Mouse (Mus musculus) frontal cortex, postnatal 10 days (tissue): ENCODE measurements at regions not wholly inside any gene's neighbourhood (a gene's known extent, or its start where the extent isn't known, plus 50 kb on each side); places are given as distances from the start of the nearest gene placed in this dataset.
"Not testable (repeated sequence)": the region's sequence is repeated elsewhere in the genome, so short reads cannot be mapped to it uniquely, and the experiment has no call there.

Experiments used
- DNase-seq, 2 experiments: peaks; one replicate each; pipeline ENCODE4 v3.0.0; 2022; ENCODE audit warnings: low spot score in 2 of 2, mixed read lengths in 1 of 2

DNA sequence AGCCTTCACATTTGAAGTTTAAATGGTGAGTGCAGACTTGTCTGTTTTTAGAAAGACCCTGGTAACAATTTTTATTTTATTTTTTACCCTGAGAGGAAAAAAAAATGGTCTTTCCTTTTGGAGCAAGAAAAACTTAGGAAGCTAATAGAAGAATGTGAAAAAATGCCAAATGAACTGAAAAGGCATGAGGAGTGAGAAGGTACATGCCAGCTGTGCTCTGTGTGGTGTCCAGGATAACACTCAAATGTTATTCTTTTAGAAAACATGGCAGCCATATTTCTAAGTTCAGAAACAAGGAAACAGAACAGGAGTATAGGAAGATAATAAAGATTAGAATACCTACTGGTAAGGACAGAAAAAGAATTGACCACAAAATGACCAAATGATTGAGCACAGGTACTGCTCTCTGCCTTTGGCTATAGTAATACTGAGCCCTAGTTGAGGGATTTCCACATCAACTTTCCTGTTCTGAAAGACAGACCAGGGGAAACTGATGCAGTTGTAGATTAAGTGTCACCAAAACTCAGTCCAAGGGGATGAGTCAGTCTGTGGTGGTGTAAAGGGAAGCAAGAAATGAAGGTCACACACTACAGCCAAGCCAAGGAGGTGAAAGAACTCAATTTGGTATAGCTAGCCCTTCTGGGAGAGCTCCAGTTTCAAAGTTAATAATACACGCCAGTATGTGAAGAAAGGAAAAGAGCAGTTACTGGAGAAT lies 758.5 kb downstream of the Robo2 start:
- no peak for DNase-seq

DNA sequence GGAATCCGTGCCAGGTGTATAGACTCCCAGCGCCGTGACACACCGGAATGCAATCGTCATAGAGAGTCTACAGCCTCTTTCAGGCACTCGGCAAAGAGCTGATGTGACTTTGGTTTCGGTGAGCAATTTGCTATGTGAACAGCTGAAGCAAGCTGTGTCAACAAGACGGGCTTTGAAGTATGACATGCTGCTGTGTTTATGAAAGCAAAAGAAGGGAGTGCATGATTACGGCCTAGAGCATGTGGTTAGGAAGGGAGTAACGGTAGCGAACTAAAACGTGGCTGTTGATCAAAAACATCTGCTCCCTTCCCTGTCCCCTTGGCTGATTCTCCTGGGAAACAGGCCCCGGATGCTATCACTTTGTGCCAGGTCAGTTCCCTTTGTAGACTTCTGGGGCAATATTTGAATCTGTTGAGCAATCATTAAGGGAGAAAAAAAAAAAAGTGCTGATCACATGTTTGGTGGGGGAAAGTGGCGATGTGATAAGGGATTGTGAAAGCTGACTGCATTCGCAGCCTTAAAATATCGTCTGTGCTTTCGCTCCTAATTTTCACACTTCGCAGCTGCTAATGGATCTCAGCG lies 764.3 kb downstream of the Robo2 start:
- peak; percentile 9 to 13 for DNase-seq

DNA sequence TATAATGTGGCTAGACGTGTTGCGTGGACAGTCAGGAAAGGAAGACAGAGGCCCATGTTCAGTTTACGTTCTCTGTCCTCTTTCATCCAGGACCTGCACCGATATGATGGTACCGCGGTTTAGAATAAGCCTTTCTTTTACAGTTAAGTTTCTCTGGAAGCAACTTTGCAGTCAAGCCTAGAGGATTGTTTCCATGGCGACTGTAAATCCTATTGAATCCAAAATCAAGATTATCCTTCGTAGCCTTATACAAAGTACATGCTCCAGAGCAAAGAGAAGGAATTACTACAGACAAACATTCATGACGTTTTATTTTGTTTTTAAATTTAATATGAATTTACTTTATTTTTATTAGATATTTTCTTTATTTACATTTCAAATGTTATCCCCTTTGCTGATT lies 798.6 kb downstream of the Robo2 start:
- DNase-seq = no peak

DNA sequence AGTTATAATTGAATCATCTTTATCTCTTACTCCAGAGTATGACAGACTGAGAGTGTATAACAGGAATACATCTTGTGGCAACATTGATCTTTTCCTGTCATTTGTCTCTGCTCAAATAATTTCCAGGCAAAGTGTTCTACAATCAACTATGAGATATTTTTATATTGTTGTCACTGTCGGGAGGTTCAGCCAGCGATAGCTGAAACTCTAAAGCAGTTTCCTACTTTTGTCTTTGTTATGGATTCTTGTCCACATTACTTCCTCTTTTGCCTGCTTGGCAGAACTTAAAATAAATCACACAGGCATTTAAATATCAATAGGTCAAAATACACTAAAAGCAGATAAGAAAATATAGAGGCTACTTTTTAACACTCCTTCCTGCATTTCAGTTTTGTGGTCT lies 820.2 kb downstream of the Robo2 start:
- no peak for DNase-seq

DNA sequence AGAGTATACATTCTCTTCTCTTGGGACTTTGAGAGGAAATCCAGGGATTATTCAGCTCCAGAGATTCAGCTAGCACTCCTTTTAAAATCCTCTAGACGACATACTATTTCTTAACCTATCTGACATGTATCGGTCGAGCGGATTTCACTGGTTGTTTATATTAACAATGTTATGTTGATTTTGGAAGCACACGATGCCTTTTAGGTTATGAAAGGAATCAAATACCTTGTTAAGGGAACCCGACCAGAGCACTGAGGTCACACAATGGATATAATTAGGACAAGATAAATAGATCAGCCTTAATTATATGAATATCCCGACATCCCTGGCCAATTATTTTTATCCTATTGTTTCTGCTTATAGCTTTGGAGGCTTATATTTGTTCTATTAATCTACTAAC lies 850.4 kb downstream of the Robo2 start:
- DNase-seq = no peak

DNA sequence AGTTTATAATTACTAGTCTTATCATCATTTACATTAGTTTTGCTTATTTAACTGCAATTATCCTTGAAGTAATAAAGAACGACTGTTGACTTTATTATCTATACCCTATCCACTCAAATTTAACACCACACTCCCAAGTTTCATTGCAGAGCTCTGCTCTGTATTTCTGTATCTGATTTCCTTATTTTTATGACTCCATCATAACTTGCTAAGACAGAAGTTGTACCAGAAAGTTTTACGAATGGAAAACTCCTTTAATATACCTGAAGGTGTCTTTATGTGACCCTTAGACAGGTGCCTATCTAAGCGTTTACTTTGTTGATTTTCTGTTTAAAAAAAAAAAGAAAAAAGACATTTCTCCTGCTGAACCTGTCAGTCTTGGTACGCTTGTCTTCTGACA lies 854.7 kb downstream of the Robo2 start:
- DNase-seq = no peak

DNA sequence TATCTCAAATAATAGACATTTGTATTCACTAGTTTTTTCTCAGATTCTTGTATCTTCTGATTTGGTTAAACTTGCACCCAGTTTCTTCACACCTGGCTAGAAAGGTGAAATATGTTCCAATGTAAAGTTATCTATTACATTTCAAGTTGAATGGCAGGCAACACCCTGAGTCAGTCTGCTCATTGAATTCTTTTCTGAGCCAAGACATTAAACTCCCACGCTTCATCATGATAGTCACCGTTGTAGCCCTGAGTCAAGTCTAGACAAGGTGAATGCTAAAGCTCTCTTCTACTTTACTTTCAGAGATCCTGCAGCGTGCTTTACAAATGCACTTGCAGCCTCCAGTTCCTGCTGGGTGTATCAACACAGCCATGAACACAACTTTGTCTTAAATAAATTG lies 868.0 kb downstream of the Robo2 start:
- no peak for DNase-seq

DNA sequence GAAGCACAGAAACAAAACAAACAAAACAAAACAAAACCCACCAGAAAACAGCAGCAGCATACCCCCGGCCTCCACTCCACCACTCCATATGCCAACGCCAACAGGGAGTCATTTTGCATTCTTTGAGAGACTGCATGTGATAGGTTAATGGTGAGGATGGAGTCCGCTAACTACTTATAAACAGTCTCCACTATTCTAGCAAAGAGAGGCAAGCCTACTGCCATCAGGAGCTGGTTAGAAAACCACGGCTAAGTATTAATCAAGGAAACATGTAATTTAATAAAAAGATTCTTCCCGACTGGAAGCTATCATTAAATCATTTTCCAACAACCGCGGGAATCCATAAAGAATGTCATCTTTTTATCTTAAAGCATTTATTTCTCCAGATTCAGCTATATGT lies 873.6 kb downstream of the Robo2 start:
- no peak for DNase-seq

DNA sequence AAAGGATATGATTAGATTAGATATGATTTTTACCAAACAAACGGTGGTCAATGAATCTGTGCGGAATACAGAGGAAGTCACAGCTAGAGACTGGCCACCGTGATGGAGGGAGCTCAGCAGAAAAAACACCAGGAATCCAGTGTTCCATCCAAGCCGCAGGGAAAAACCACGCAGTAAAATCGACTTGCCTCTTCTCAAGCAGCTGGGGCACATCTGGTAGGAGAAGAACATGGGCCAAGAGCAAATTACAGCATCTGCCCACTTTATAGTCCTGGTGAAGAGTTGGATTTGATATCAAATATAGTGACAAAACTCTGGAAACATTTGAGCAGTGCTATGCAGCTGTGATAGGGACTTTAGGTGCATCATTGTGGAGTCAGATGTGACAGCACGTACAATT lies 874.1 kb downstream of the Robo2 start:
- no peak for DNase-seq

DNA sequence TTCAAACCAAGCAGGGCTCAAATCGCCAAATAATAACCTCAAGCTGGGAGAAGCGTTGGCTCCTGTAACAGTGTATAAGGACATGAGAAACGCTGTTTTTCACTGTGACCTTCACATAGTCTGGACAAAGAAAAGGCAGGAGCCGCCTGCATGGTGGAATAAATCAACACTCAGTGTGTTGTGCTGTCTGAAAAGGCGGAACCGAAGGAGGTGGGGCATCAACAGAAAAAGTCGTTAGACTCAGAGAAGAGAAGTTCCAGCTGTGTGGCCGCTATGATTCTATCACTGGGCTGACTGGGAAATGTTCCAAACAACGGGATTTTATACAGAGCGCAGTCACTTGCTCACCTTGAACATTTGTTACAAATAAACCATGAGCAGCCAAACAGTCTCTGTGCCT lies 881.4 kb downstream of the Robo2 start:
- no peak for DNase-seq

DNA sequence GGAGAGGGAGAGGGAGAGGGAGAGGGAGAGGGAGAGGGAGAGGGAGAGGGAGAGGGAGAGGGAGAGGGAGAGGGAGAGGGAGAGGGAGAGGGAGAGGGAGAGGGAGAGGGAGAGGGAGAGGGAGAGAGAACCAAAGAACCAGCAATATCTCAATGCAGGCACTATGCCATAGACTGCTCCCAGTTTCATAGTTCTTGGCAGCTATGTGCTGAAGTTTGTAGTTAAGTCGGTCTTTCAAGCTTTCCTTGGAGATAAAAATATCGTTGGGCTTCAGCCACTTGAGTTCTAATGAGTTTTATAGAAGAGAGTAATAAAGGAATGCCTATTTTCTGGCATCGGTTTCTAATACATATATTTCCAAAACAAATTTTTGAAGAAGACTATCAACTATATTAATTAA lies 888.7 kb downstream of the Robo2 start:
- DNase-seq = not testable (repeated sequence)

DNA sequence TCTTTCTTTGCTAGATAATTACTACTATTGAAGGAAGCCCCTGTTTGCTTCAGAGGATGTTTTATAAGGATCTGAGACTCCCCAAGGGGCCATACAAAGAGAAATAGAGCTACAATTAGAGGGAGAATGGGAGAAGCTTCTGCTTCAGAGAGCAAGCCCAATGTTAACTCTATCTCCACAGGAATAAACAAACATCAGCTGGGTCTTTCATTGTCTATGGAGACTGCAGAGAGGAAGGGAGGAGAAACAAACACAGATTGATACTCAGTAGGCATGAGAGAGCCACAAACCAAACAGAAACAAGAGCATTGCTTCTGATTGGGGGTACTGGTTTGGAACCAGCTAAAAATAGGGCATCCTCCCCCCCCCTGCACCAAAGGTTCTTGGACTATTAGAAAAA lies 906.9 kb downstream of the Robo2 start:
- no peak for DNase-seq

DNA sequence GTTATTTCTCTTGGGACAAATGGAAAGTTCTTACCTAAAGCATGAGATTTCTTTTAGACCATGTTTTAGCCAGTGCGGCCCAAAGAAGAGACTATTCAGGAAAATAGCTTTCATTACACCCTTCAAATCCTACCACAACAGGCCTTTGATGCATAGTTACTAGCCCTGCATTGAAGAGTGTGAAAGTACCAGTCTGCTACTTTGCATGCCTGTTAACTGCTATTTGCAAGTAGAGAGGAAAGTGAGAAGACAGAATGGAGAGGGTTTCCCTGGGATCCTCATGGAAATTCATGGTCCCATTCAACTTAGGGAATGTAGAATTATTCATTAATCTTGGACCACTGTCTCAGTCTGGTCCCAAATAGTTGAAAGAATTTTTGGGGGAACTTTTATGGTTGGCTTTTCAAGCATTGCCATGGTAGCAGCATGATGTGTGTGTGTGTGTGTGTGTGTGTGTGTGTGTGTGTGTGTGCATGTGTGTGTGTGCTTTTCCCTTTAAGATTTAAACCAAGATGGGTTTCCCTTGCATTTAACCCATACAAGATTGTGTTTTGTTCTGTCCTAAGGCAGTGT lies 912.9 kb downstream of the Robo2 start:
- DNase-seq = no peak

DNA sequence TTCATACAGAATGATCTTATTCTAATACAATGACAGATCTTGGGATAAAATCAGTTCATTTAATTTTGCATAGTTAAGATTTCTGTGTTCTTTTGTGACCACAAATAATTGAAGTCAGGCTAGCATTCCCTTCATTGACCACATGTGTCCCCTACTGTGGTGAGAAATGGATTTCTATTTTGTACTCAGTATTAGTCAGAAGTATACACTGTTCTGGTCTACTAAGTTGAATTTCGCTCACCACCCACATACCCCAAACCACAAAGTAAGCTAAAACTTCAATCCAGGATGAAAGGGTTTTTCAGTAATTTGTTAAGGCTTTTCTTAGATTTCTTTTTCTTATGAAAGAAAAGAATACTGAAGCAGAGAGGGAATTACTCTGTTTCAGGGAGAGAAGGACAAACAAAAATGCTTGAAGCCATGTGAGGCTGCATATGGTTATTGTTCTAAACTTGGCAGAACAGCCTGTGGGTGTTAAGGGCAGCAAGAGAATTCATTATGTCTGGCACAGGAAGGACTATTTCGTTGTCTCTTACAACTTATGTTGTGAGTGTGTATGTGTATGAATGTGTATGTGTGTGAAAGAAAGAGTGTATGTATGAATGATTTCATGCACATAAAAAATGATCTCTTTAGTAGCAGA lies 928.3 kb downstream of the Robo2 start:
- DNase-seq = no peak

DNA sequence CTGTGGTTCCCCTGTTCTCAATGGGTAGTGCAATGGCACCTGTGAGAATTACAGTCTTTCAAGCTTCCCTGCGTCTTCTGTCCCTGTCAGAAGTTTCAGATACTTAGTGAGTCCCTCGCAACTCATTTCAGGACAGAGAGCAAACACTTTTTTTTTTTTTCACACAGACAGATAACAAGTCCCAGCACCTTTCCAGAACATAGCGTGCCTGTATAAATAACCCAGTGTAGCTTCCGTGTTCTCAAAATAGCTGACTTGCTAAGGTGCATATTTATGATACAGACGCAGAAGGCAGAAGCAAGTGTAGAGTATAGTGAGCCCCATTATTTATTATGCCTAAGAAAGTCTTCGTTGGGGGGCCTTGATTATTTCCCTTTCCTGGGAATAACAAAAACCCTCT lies 929.4 kb downstream of the Robo2 start:
- no peak for DNase-seq

DNA sequence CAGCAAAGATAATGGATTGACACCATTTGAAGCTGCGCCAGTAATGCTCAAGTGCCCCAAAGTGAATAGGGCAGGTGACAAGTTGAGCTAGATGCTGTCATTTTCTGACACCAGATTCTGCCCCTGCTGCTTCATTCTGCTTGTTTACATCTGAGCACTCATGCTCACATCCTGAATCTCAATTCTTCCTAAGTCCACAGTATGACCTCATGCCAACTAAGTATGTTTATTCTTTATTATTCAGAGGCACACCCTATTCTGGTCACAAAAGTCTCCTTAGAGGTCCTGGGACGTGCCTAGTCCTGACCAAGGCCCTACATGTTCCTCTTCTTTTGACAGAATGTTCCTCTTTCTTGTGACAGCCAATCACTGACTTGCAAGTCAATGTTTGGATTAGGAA lies 938.1 kb downstream of the Robo2 start:
- no peak for DNase-seq

DNA sequence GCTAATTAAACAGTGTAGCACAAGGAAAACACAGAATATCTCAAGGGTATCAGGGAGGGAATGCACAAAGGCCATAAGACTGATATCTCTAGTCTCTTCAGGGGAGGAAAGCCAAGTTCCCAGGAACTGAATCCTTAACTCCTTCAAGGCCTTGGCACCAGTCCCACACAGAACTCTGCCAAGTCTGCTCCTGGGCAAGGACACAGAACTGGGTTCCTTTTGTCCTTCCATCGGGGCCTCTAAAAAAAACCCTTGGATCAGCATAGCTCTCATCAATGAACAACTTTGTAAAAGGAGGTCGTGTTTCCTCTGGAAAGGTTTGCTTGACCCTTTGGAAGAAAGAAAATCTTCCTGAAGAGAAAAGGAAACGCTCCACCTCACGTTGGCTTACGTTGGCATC lies 940.1 kb downstream of the Robo2 start:
- peak; percentile 11 to 28 for DNase-seq

DNA sequence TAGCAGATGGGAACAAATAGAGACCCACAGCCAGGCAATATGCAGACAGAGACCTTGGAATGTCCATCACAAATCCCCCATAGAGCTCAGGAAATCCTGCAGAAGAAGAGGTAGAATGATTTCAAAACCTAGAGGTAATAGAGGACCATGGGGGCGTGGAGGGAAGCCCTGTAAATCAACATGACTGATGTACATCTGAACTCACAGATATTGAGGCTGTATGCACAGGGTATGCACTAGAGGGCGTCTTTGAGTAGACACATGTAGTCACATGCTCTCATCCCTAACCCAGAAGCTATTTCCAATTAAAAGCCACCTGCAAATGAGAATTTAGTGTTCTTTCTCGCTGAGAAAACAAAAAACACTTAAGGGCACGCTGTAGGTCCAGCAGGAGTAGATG lies 941.1 kb downstream of the Robo2 start:
- DNase-seq = no peak

DNA sequence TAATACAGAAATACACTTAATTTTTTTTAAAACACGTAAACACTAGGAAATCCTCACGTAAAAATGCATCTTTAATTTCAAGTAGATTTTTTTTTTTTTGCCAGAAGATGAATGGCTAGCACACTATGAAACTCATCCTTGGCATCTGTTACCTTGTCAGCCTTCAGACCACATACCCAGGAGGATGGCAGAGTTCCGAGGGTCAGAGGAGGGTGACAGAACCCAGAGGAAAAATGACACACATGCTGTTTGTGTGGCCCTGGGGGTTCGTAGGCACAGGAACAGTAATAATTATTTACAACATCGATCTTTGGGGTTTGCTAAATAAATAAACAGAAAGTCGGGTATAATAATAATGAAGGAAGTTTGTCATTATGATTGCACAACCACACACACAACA lies 945.3 kb downstream of the Robo2 start:
- no peak for DNase-seq

DNA sequence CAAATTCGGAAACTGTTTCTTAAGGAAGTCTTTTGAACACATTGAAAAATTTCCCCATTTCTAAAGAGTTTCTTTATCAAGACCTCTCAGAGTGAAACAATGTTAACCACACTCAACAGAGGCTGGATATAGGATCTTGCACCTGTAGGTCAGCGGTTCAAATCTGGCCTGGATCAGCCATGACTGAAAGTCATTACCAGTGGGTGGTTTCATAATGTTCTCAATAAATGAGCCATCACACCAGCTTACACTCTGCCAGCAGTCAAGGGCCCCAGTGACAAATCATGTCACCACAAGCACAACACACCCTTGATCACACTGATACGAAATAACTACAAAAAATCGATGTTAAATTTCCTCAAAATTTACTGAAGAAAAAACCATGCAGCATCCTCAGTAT lies 949.1 kb downstream of the Robo2 start:
- no peak for DNase-seq

DNA sequence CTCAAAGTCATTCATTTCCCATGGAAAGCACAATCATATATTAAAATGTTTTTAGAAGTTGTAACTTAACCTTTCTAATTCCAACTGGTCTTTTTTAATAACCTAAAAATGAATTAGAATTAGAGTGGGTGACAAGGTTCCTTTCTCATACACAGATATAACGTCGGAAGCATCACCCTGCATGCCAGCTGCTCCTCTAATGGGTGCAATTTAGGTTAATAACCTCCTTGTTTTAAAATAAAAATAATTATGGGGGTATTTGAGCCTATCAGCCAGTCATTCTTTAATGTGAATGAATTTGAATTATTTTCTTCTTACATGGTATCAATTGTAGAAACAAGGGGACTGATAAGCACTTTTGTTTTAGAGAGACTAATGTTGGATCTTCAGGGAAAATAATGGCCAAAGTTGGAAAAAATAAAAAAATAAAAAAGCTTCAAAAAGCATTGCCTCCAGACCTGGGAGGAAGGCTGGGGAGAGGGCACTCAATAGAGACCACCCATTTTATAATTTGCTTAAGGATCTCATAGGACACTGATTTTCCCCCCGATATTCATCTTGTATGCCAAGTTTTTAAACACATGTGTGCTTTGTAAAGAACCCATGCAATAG lies 960.9 kb downstream of the Robo2 start:
- DNase-seq = no peak

DNA sequence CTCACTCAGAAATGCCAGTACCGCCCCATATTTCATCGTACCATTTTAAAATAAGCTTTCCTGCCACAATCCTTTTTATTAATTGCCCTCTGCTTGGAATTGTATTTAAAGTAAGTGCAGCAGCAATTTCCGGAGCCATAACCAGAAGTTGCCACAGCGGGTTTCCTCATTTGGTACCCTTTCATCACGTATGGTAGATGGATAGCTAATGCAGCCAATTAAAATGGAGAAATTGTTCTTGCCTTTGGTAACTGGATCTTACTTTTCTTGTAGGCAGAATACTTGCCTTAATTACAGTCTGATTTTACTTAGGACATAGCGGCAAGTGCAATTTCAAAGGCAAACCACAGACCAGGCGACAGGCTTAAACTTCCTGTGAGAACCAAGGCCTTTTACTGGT lies 961.8 kb downstream of the Robo2 start:
- no peak for DNase-seq

DNA sequence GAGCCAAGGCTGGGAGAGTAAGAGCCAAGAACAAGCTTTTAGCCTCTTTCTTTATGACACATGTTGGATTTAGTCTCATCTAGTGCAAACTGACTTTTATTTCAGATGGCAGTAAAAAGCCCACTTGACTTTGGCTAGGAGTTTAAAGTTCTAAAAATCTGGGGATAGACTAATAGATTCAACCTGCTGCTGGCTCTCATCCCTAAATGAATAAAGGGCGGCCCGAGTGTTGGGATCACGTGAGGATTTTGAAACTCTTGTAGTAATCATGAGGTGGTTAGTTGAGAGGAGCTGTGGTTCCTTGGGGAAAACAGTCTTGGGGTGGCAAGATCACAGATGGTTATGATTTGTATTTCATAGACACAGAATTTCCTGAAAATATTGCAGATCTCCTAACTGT lies 975.9 kb downstream of the Robo2 start:
- DNase-seq = no peak
